Mouse (Mus musculus): ENCODE data around the gene Sdccag8. TPM values are rescaled to one million over a fixed set of nuclear protein-coding genes. Genes with fewer than 3 reads are reported as not detected.

The Sdccag8 gene
- polyA plus RNA-seq, 1 experiment = 3.9 TPM

GRCm38 (mm10) chr1:176813292-176814035 lies 996 bp upstream of the Sdccag8 start:
- TF ChIP-seq POLR2A (IDR thresholded peaks at IDR 0.05; ENCODE audit: borderline replicate concordance, extremely low read depth, low read depth, low read length) = peak; percentile 64; the same call in 1 of the 2 replicates
- no peak for TF ChIP-seq CTCF (IDR thresholded peaks at IDR 0.05; ENCODE audit: insufficient read depth, low read length)
- WGBS = under 1% methylated on average over 73 of the region's 75 CpGs
- peak overlapping the region; percentile 88 for H3K4me3 ChIP-seq (replicated peaks; ENCODE audit: extremely low read depth, low read depth, low read length)
- peak; percentile 66 for DNase-seq
- H3K4me1 ChIP-seq (ENCODE audit: control insufficient read depth, insufficient read depth, low read length) = peaks cover 6% of the 10 kb centered on the region

- peak; percentile 98 for DNase-seq
- WGBS = 0% methylated on average over 28 of the region's 28 CpGs
- TF ChIP-seq POLR2A (IDR thresholded peaks at IDR 0.05; ENCODE audit: borderline replicate concordance, extremely low read depth, low read depth, low read length) (peak; percentile 61; the same call in 1 of the 2 replicates), CTCF (IDR thresholded peaks at IDR 0.05; ENCODE audit: insufficient read depth, low read length) (no peak)
- peak within 1 kb of the TSS; percentile 91 for H3K4me3 ChIP-seq (replicated peaks; ENCODE audit: extremely low read depth, low read depth, low read length)
- H3K4me1 ChIP-seq (ENCODE audit: control insufficient read depth, insufficient read depth, low read length) = peaks cover 7% of the 10 kb centered on the region
Observed at GRCm38 (mm10) chr1:176814036-176814420, 432 bp upstream of the Sdccag8 start, which contains the start of gene Cep170. Cep170 (minus strand) TSS chr1:176814067.

GRCm38 (mm10) chr1:176816728-176817127 lies 2.3 kb downstream of the Sdccag8 start:
- Histone ChIP-seq H3K4me3 (replicated peaks; ENCODE audit: extremely low read depth, low read depth, low read length) (no peak overlapping the region), H3K4me1 (ENCODE audit: control insufficient read depth, insufficient read depth, low read length) (peaks cover 5% of the 10 kb centered on the region)
- no peak for DNase-seq
- TF ChIP-seq POLR2A (IDR thresholded peaks at IDR 0.05; ENCODE audit: borderline replicate concordance, extremely low read depth, low read depth, low read length) = no peak
- TF ChIP-seq CTCF (IDR thresholded peaks at IDR 0.05; ENCODE audit: insufficient read depth, low read length) = no peak
- 80% methylated on average over 4 of the region's 4 CpGs for WGBS

DNA sequence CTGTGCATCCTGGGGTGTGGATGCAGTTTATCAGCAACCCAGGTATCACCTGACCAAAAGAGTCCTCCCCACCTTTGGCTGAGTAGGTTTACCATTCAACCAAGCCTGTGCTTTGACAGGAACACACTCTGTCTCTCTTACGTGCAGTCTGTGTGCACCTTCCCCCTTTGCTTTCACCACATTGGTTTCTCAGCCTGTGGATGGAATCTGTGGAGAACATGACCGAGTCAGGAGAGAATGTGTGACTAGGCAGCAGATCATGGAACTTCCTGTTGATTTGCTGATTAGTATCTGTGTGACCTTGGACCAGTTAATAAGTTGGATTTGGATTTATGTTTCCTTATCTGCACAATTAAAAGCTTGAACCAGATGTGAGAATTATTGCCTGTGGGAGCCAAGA lies 3.7 kb downstream of the Sdccag8 start:
- no peak for DNase-seq
- WGBS = 43% methylated on average over 2 of the region's 2 CpGs
- TF ChIP-seq POLR2A (IDR thresholded peaks at IDR 0.05; ENCODE audit: borderline replicate concordance, extremely low read depth, low read depth, low read length) (no peak), CTCF (IDR thresholded peaks at IDR 0.05; ENCODE audit: insufficient read depth, low read length) (no peak)
- Histone ChIP-seq H3K4me1 (ENCODE audit: control insufficient read depth, insufficient read depth, low read length) (peaks cover 3% of the 10 kb centered on the region), H3K4me3 (replicated peaks; ENCODE audit: extremely low read depth, low read depth, low read length) (no peak overlapping the region)

DNA sequence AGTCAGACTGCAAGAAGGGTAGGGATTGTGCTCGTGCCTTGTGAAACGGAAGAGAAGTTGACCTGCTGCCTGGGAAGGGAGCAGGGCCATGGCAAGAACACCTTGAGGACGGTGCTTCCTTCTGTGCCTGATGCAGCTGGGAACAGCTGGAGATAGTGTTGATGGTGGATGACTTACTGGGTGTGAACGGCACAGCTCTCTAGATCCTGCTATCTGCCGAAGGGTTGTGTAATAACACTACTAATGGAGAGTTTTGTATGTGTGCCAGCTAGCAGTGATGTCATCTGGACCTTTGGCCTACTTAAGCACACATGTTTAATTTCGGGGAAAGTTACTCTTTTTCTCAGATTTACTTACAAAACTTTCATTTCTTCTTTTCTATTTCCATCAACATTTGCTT lies 4.3 kb downstream of the Sdccag8 start:
- no peak for TF ChIP-seq POLR2A (IDR thresholded peaks at IDR 0.05; ENCODE audit: borderline replicate concordance, extremely low read depth, low read depth, low read length)
- TF ChIP-seq CTCF (IDR thresholded peaks at IDR 0.05; ENCODE audit: insufficient read depth, low read length) = no peak

GRCm38 (mm10) chr1:176821929-176822328 lies 7.5 kb downstream of the Sdccag8 start:
- 39% methylated on average over 1 of the region's 1 CpGs for WGBS
- peaks cover 12% of the 10 kb centered on the region for H3K4me1 ChIP-seq (ENCODE audit: control insufficient read depth, insufficient read depth, low read length)
- H3K4me3 ChIP-seq (replicated peaks; ENCODE audit: extremely low read depth, low read depth, low read length) = no peak overlapping the region
- no peak for DNase-seq
- TF ChIP-seq POLR2A (IDR thresholded peaks at IDR 0.05; ENCODE audit: borderline replicate concordance, extremely low read depth, low read depth, low read length) = no peak
- TF ChIP-seq CTCF (IDR thresholded peaks at IDR 0.05; ENCODE audit: insufficient read depth, low read length) = no peak

More for the DNA sequence above, 4.3 kb downstream of the Sdccag8 start:
- WGBS = 22% methylated on average over 6 of the region's 6 CpGs
- Histone ChIP-seq H3K4me3 (replicated peaks; ENCODE audit: extremely low read depth, low read depth, low read length) (peak overlapping the region; percentile 3), H3K4me1 (ENCODE audit: control insufficient read depth, insufficient read depth, low read length) (peaks cover 3% of the 10 kb centered on the region)
- DNase-seq = peak; percentile 34

DNA sequence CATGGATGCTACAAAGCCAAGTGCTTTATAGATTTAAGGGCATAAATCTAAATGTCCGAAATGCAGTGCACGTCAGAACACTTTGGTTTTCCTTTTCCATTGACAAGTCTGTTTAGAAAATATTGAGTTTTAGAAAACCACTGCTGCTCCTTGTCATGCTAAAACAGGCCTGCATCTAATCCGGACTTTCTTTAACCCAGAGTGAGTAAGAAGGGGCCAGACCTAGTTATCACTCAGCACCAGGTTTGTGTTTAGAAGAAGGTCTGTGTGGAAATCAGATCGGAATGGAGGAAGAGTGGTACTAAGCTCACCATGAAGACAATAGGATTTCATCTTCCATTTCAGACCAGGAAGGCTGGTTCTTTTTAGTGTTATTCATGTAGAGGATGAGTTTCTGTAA lies 8.5 kb downstream of the Sdccag8 start:
- WGBS = 90% methylated on average over 4 of the region's 4 CpGs
- Histone ChIP-seq H3K4me1 (ENCODE audit: control insufficient read depth, insufficient read depth, low read length) (peaks cover 12% of the 10 kb centered on the region), H3K4me3 (replicated peaks; ENCODE audit: extremely low read depth, low read depth, low read length) (no peak overlapping the region)
- TF ChIP-seq POLR2A (IDR thresholded peaks at IDR 0.05; ENCODE audit: borderline replicate concordance, extremely low read depth, low read depth, low read length) (no peak), CTCF (IDR thresholded peaks at IDR 0.05; ENCODE audit: insufficient read depth, low read length) (no peak)
- DNase-seq = no peak

DNA sequence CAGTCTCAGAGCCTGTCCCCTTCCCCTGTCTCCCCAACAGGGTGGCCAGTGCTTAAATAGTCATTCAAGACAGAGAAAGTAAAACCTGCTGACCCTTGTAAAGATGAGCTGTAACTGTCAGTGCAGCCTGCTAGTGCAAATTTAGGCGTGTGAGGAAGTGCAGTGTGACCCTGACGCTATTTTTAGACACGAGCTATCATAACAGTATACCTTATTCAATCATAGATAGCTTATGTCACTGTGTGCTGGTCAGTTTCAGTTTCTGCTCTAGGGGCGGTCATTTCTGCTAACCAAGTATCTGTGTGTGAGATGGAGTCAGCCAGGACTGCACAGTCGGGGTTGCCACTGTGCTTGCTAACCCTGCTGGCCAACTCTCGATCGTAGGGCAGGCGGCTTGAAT lies 9.4 kb downstream of the Sdccag8 start:
- 37% methylated on average over 8 of the region's 8 CpGs for WGBS
- DNase-seq = no peak

DNA sequence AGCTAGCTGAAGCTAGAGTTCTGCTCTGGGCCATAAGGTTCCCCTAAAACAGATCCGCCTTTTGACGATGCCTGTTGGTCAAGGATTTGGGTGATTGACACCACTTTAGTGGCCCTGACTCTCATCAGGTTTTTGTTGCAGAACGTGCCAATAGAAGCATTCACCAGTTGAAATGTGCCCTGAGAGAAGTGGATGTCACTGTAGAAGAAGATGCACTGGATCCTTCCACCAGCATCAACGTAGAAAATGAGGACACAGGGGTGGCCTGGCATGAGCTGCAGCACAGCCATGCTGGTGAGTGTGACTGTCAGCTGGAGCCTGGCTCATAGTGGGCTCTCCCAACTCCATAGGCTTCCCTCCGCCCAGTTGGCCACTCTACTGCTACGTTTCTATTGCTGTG lies 10.2 kb downstream of the Sdccag8 start:
- TF ChIP-seq CTCF (IDR thresholded peaks at IDR 0.05; ENCODE audit: insufficient read depth, low read length) (no peak), POLR2A (IDR thresholded peaks at IDR 0.05; ENCODE audit: borderline replicate concordance, extremely low read depth, low read depth, low read length) (no peak)
- H3K4me3 ChIP-seq (replicated peaks; ENCODE audit: extremely low read depth, low read depth, low read length) = no peak overlapping the region
- DNase-seq = no peak
- WGBS = 91% methylated on average over 6 of the region's 6 CpGs
- H3K4me1 ChIP-seq (ENCODE audit: control insufficient read depth, insufficient read depth, low read length) = peaks cover 10% of the 10 kb centered on the region

More for the DNA sequence above, 9.4 kb downstream of the Sdccag8 start:
- H3K4me1 ChIP-seq (ENCODE audit: control insufficient read depth, insufficient read depth, low read length) = peaks cover 10% of the 10 kb centered on the region
- TF ChIP-seq CTCF (IDR thresholded peaks at IDR 0.05; ENCODE audit: insufficient read depth, low read length) (no peak), POLR2A (IDR thresholded peaks at IDR 0.05; ENCODE audit: borderline replicate concordance, extremely low read depth, low read depth, low read length) (no peak)
- peak overlapping the region; percentile 39 for H3K4me3 ChIP-seq (replicated peaks; ENCODE audit: extremely low read depth, low read depth, low read length)

- Histone ChIP-seq H3K4me3 (replicated peaks; ENCODE audit: extremely low read depth, low read depth, low read length) (no peak overlapping the region), H3K4me1 (ENCODE audit: control insufficient read depth, insufficient read depth, low read length) (peaks cover 10% of the 10 kb centered on the region)
- WGBS = 96% methylated on average over 4 of the region's 4 CpGs
- no peak for TF ChIP-seq CTCF (IDR thresholded peaks at IDR 0.05; ENCODE audit: insufficient read depth, low read length)
- no peak for TF ChIP-seq POLR2A (IDR thresholded peaks at IDR 0.05; ENCODE audit: borderline replicate concordance, extremely low read depth, low read depth, low read length)
- DNase-seq = no peak
Observed at GRCm38 (mm10) chr1:176825084-176825483, 10.6 kb downstream of the Sdccag8 start.
